Mouse (Mus musculus) MEL (cell line): ENCODE measurements around the gene Patz1.

Experiments used
- GATA1 ChIP-seq: IDR thresholded peaks from 2 replicates; pipeline ENCODE4 v1.6.1; 2011; ENCODE audit warnings: low read depth, low read length, improper control_type of control experiment
- POLR2A ChIP-seq, 2 experiments: IDR thresholded peaks; 2 replicates each; pipeline ENCODE4 v1.6.1; 2011 to 2012; ENCODE audit warnings: low read length in 2 of 2, mild to moderate bottlenecking in 2 of 2, control low read depth in 1 of 2, improper control_type of control experiment in 1 of 2, low read depth in 1 of 2, moderate library complexity in 1 of 2; ENCODE audit not compliant: control insufficient read depth in 1 of 2, insufficient read depth in 1 of 2, poor library complexity in 1 of 2
- TAL1 ChIP-seq: IDR thresholded peaks from 2 replicates; pipeline ENCODE4 v1.6.1; 2012; ENCODE audit warnings: mild to moderate bottlenecking, inconsistent platforms, low read length, moderate library complexity, mixed read lengths
- TBP ChIP-seq: IDR thresholded peaks from 2 replicates; pipeline ENCODE4 v1.8.0; 2011; ENCODE audit warnings: low read depth, low read length, improper control_type of control experiment
- USF2 ChIP-seq, 2 experiments: IDR thresholded peaks; 2 replicates each; pipeline ENCODE4 v1.6.1; 2011 to 2012; ENCODE audit warnings: improper control_type of control experiment in 2 of 2, low read length in 2 of 2, borderline replicate concordance in 1 of 2, inconsistent platforms in 1 of 2, low read depth in 1 of 2, mild to moderate bottlenecking in 1 of 2; ENCODE audit not compliant: insufficient read depth in 1 of 2

DNA sequence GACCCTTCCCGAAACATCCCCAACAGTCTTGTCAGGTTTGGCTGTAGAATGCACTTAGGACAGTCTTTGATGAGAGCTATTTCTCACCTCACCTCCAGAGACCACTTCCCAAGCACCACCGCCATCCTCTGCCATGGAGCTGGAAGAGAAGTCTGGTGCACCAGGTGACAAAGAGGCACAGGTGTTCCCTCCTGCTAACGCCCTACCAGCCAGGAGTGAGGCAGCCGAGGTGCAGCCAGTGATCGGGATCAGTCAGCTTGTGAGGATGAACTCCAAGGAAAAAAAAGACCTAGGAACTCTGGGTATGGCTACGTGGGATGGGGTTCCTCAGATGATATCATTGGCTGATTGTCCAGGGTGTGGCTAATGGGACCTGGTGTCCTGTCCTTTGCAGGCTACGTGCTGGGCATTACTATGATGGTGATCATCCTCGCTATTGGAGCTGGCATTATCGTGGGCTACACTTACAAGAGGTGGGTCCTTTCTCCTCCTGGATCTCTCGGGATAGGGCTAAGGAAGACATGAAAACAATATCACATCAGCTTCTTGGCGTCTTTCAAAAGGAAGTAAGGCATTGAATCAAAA, 44.5 kb downstream of the Patz1 start:
- no peak for TF ChIP-seq TBP
- no peak for TF ChIP-seq POLR2A (IDR thresholded peaks at IDR 0.05; ENCODE audit: control insufficient read depth in 1 of 2, insufficient read depth in 1 of 2, low read depth in 1 of 2, low read length in 2 of 2, poor library complexity in 1 of 2)
- no peak for TF ChIP-seq TAL1
- TF ChIP-seq USF2 (IDR thresholded peaks at IDR 0.05; ENCODE audit: borderline replicate concordance in 1 of 2, insufficient read depth in 1 of 2, low read depth in 1 of 2, low read length in 2 of 2), result no peak
- no peak for TF ChIP-seq GATA1
